Mouse (Mus musculus): Measurements from ENCODE around the gene Armc10. TPM values are rescaled to one million over a fixed set of nuclear protein-coding genes. Genes with fewer than 3 reads are reported as not detected.
"Not testable (repeated sequence)": the region's sequence is repeated elsewhere in the genome, so short reads cannot be mapped to it uniquely, and the experiment has no call there.

Armc10 gene
- total RNA-seq, 2 experiments from 2014 or later = 7.1 to 10.8 TPM

DNA sequence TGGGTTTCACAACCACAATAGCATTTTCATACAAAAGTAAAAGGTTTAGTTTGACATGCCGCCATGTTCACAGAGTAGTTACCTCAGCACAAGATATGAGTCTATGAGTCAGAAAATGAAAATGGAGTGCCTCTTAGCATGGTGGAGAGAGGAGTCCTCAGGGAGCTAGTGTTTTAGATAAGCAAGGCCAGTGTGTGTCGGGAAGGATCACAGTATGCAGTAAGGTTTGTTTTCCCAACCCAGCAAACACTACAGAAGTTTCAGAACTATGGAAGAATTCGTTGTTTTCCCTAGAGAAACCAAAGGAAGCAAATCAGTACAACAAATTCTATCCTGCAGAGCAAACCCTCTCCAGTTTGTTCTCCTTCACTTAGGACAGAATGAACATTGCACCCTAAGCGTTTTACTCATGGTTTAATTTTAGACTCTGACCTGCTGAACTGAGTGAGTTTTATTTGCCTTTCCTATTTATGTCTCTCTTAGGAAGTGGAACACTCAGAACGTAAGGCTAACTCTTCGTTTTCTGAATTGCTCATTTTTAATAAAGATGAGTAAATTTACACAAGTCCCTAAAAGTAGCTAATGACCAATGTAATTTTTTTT, 57.4 kb downstream of the Armc10 start:
- DNase-seq = no peak

- no peak for DNase-seq
These were observed 58.1 kb downstream of the Armc10 start for GRCm38 (mm10) chr5:21703708-21704107.

GRCm38 (mm10) chr5:21706546-21706945, 60.9 kb downstream of the Armc10 start:
- no peak for DNase-seq

- not testable (repeated sequence) for DNase-seq
These were observed 62.4 kb downstream of the Armc10 start for GRCm38 (mm10) chr5:21708011-21708410.

Other genes with a start within 250 kb of the Armc10 start
- gene Ccdc146, start 221.1 kb upstream of the Armc10 start, total RNA-seq (2021) = 1 to 10 TPM in 1 of 2 experiments, under 1 TPM in 1; 0.75 to 1.3 TPM
- 1 to 10 TPM; 5.5 to 5.6 TPM for gene Fam185a, start 220.9 kb upstream of the Armc10 start, total RNA-seq (2021)
- 10 to 100 TPM; 23.3 to 28.8 TPM for gene Lrrc17, start 102.3 kb upstream of the Armc10 start, total RNA-seq (2021)
- gene Fbxl13, start 179 bp upstream of the Armc10 start, total RNA-seq (2021) = under 1 TPM; 0.19 to 0.36 TPM
- gene Napepld, start 55.6 kb downstream of the Armc10 start, total RNA-seq (2021) = 1 to 10 TPM; 6.3 to 6.5 TPM
- gene Pmpcb, start 91.3 kb downstream of the Armc10 start, total RNA-seq (2021) = 100 to 1,000 TPM; 131 to 143 TPM
- 10 to 100 TPM; 16.1 to 17.5 TPM for gene Dnajc2, start 139.4 kb downstream of the Armc10 start, total RNA-seq (2021)
- 100 to 1,000 TPM; 112 to 114 TPM for gene Psmc2, start 139.5 kb downstream of the Armc10 start, total RNA-seq (2021)
- not detected for gene Slc26a5, start 219.8 kb downstream of the Armc10 start, total RNA-seq (2021)

All from gastrocnemius, postnatal 10 days (tissue).